Mouse (Mus musculus) erythroblast, embryonic 14.5 days (primary cell): ENCODE results near the gene Dusp15.

Source experiments
- GATA1 ChIP-seq: IDR thresholded peaks from 2 replicates; pipeline ENCODE4 v1.6.1; 2012; ENCODE audit warnings: low read length, inconsistent platforms, mixed read lengths
- TAL1 ChIP-seq: IDR thresholded peaks from 3 replicates; pipeline ENCODE4 v1.6.1; 2012; ENCODE audit warnings: low read length, inconsistent platforms, mixed read lengths

GRCm38 (mm10) chr2:152914310-152915120 is 37.0 kb downstream of the Dusp15 start:
- TF ChIP-seq TAL1, result no peak
- no peak for TF ChIP-seq GATA1
